Mouse (Mus musculus) spleen, adult 18-20 months (tissue): ENCODE results near the gene Frmpd3.

ENCODE experiments used
- DNase-seq, 2 experiments: peaks; one replicate each; pipeline ENCODE4 v3.0.0; 2022; ENCODE audit warnings: mixed read lengths in 2 of 2

Frmpd3 gene

GRCm38 (mm10) chrX:140456751-140457491 is 114.9 kb downstream of the Frmpd3 start:
- peak in 1 of 2 experiments; percentile 7 for DNase-seq

DNA sequence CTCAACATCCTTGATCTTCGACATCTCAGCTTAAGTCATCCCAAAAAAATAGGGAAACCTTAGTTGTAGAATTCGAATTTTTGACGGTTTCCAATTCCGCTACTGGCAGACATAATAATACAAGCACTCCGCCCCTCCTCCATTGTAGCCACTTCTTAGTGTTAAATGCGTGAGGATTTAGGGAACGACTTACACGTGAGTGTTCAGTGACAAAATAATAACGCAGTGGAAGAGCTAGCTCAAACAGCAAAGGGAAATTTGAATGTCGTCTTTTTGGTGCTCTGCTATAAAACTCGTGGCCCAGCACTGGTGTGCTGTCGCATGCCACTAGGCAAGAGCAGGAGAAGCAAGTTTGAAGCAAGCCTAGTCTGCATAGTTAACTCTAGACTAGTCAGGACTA is 115.4 kb downstream of the Frmpd3 start:
- no peak for DNase-seq

DNA sequence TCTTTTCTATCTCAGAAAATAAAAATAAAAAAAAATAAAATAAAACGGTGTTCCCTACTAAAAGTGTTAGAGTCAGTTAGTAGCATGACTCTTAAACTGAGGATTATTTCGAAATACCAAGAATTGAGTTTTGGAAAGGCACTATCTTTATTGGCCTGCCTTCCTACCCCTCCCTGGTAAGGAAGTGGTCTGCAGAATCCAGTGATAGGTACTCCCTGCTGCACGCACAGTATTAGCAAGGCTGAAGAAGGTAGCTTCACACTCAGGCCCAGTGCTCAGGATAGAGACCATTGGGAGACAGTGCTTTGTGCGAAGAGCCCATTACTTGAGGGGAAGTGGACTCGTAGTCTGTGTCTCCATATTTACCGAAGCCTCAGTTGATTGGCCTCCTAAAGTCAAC is 136.2 kb downstream of the Frmpd3 start:
- DNase-seq: no peak

- DNase-seq: peak; percentile 29 to 49
Observed at GRCm38 (mm10) chrX:140479171-140479570, 137.1 kb downstream of the Frmpd3 start.
